Mouse (Mus musculus): ENCODE measurements around the gene Cacna2d4.

DNA sequence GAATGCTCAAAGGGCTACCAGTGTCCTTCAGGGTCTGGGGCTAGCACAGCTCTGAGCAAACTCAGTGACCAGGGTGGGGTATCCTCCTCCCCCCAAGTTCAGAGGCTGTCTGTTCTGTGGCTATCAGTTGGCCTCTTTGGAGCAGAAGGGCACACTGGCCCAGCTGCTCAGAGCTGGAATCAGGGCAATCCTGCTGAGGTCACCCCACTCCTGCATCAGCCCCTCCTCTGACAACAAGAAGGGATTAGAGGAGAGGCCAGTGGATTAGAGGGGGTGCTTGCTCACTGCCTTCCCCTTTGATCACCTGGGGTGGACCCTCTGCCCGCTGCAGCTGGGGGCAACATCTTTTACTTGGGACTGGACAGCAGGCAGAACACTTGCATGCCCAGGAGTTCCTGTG is at the start of gene Cacna2d4:
- no peak for TF ChIP-seq HCFC1 (IDR thresholded peaks at IDR 0.05; ENCODE audit: borderline replicate concordance, insufficient read depth, low read length)
- TF ChIP-seq ZNF384 (IDR thresholded peaks at IDR 0.05; ENCODE audit: low read depth, low read length) = no peak

Data from ES-E14 (cell line).